Mouse (Mus musculus) spleen, adult 10 weeks (tissue): ENCODE data around the gene Clec4b1. TPM values are rescaled to one million over a fixed set of nuclear protein-coding genes. Genes with fewer than 3 reads are reported as not detected.

Experiments
- polyA plus RNA-seq: library from polyadenylated mRNA; stranded (reverse); fragments of 350-450 nt; fragmentation: Illumina TruSeq; extraction: RNeasy Lipid Tissue Mini Kit (QIAGEN cat#74804); gene quantifications from one replicate; pipeline ENCODE4 v1.2.3, GENCODE M21; 2015; ENCODE audit warnings: low replicate concordance; ENCODE audit not compliant: insufficient read depth

The Clec4b1 gene
- 11.5 TPM for polyA plus RNA-seq

GRCm38 (mm10) chr6:123049742-123050372 is at the start of gene Clec4b1:
Clec4b1 (plus strand) TSS chr6:123049962.

GRCm38 (mm10) chr6:123106128-123106527 is 56.4 kb downstream of the Clec4b1 start, which contains the start of gene Clec4a2:
Clec4a2 (plus strand) TSS chr6:123106428.

Other genes starting within 250 kb of the Clec4b1 start
- gene Slc2a3, start 248.3 kb upstream of the Clec4b1 start, polyA plus RNA-seq = 34.6 TPM
- 26.8 TPM for gene Foxj2, start 230.0 kb upstream of the Clec4b1 start, polyA plus RNA-seq
- 0.79 TPM for gene C3ar1, start 193.8 kb upstream of the Clec4b1 start, polyA plus RNA-seq
- gene Necap1, start 175.5 kb upstream of the Clec4b1 start, polyA plus RNA-seq = 35.3 TPM
- 54.7 TPM for gene Clec4a1, start 128.1 kb upstream of the Clec4b1 start, polyA plus RNA-seq
- 62.3 TPM for gene Clec4a3, start 97.4 kb upstream of the Clec4b1 start, polyA plus RNA-seq
- 24.9 TPM for gene Clec4a4, start 59.6 kb upstream of the Clec4b1 start, polyA plus RNA-seq
- 42.8 TPM for gene Clec4a2, start 56.5 kb downstream of the Clec4b1 start, polyA plus RNA-seq
- gene Clec4b2, start 122.9 kb downstream of the Clec4b1 start, polyA plus RNA-seq = 3.2 TPM
- gene Clec4n, start 179.9 kb downstream of the Clec4b1 start, polyA plus RNA-seq = 145 TPM
- gene Clec4d, start 212.1 kb downstream of the Clec4b1 start, polyA plus RNA-seq = 14.2 TPM
- 4.0 TPM for gene Clec4e, start 239.9 kb downstream of the Clec4b1 start, polyA plus RNA-seq